Mouse (Mus musculus) cerebellum, postnatal 14 days (tissue): ENCODE data around the gene Trove2.
"Not testable (repeated sequence)": the region's sequence is repeated elsewhere in the genome, so short reads cannot be mapped to it uniquely, and the experiment has no call there.

Source experiments
- DNase-seq, 2 experiments: peaks; one replicate each; pipeline ENCODE4 v3.0.0; 2021; ENCODE audit warnings: mixed read lengths in 2 of 2

Gene Trove2

DNA sequence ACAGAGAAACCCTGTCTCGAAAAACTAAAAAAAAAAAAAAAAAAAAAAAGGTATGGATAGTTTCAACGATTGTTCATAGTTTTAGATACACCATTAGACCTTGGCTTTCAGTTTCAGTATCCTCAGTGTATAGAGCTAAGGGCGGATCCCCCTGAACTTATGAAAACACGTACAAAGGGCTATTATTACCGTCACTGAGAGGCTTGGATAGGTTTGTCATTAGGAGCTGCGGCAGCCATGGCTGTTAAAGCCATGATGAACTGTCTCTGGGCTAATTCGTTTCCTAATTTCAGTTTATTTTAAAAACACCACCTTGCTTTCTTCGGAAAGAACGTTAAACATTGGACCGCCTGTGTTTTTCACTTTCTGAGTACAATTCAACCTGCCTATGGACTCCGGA, 38.1 kb downstream of the Trove2 start:
- DNase-seq = no peak

DNA sequence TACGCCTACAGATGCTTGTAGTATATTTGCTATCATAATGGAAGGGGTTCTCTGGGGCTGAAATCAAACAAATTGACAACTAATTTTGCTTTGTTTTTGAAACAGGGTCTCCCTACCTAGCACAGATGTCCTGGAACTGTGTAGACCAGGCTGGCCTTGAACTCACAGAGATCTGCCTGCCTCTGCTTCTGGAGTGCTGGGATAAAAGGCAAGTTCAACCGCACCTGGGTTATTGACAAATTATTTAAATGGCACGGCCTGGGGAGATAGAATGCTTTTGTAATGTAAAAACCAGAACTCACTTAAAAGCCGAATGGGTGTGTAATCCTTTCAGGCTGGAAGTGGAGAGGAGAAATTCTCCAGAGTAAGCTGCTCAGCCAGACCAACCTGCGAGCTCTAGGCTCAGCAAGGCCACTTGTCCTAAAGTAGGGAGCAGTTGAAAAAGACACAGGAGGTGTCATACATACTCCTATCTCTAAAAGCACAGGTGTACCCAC, 42.9 kb downstream of the Trove2 start:
- no peak for DNase-seq

DNA sequence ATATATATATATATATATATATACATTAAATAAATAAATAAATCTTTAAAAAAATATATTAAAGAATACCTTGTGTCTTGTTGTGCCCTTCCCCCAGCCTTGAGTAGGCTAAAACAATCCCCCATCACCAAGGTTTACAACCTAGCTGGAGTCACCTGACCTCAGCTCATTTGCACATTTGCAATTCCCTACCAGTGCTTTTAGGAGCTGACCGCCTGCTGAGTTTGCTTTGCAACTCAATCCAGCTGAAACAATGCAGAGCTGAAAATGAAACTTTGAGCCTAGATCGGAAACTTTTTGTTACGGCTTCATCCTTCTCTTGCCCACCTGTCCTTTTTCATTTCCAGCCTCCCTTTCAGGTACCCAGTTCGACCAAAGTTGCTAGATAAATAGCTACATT, 45.2 kb downstream of the Trove2 start:
- no peak for DNase-seq

DNA sequence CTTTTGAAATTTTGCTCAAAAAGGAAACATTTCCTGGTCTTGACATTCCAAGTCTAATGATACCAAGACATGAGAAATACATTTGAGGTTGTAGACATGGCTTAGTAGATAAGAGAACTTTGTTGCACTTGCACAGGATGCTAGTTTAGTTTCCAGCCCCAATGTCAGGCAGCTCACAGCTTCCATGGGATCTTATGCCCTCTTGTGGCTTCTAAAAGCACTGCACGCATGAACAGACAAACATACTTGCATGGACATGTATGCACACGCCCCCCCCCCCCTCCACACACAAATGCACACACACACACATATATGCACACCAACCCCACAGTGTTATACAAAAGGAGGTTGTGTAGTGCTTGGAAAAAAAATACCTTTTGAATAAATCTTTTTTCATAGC, 46.0 kb downstream of the Trove2 start:
- peak in 1 of 2 experiments; percentile 29 for DNase-seq

DNA sequence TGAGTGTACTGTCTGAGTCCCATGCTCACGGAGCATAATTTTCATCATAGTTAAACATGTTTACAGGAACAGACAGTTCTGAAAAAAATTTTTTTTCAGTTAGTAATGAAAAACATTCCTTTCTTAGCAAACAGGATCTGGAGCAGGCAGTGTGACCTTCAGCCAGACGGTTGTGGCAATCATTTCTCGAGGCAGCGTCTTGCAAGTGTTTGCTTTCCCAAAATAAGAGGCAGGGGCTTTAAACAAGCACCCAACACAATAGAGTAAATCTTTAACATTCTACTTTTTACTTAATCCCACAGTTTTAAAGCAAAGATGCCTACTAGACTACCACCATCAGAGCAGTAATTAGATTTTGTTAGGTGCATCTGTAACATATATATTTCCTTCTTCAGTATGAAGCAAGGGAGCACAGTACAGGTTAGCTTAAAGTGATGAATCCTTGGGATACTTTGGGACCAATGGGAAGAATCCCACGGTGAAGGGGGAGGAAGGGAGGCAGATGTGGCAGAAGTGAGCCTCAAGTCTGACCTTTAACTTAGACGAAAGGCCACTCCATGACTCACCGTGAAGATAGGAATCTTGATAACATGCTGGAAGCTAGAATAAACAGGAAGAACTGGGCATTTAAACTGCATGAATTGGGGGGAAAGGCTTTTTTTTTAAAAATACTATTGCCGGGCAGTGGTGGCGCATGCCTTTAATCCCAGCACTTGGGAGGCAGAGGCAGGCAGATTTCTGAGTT, 49.0 kb downstream of the Trove2 start:
- no peak for DNase-seq

DNA sequence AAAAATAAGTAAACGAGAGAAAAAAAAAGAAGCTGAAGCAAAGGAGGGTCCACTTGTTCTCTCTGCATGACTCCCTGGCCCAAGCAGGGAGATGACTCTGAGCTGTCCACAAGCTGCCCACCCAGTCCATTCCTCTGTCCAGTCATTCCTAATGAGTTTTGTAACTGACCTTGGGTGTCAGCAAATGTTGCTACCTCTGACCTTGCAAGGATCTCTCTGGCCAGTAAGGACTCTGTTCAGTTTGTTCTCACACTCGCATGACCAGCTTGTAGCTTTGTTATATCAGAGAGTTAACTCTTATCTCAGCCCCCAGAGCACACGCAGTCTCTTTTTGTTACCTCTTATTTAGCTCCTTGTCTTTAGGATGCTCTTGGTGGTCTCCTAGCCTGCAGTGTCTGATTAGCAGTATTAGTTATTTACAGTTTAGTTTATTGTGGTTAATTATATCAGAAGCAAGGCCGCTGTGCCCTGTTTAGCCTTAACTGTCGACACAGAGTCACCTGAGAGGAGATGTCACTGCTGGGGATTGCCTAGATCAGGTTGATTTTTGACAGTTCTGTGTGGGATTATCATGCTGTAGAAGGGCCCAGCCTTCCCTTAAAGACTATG, 52.3 kb downstream of the Trove2 start:
- no peak for DNase-seq

DNA sequence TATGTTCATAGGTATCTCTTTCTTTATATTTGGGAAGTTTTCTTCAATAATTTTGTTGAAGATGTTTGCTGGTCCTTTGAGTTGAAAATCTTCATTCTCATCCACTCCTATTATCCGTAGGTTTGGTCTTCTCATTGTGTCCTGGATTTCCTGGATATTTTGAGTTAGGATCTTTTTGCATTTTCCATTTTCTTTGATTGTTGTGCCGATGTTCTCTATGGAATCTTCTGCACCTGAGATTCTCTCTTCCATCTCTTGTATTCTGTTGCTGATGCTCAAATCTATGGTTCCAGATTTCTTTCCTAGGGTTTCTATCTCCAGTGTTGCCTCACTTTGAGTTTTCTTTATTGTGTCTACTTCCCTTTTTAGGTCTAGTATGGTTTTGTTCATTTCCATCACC, 60.8 kb downstream of the Trove2 start, which contains the start of gene Glrx2:
TSS of gene Glrx2 (plus strand) at position 301 of the 400 bp plus-strand sequence.
- DNase-seq = not testable (repeated sequence)

DNA sequence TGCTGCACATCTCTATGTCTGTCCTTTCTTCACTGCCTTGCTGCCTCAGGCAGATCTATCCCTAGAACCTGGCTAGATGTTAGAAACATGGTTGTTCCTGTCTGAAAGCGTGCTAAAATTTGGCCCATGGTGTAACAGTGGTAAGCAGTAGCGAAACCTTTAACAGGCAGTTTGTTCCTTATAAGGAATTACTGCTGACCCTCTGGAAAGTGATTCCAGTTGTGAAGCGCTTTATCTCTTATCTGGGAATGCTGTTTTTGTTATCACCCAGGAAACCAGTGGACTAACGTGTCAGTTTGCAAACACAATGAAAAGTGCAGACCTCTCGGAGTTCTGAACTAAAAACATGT, 66.3 kb downstream of the Trove2 start:
- DNase-seq = no peak

DNA sequence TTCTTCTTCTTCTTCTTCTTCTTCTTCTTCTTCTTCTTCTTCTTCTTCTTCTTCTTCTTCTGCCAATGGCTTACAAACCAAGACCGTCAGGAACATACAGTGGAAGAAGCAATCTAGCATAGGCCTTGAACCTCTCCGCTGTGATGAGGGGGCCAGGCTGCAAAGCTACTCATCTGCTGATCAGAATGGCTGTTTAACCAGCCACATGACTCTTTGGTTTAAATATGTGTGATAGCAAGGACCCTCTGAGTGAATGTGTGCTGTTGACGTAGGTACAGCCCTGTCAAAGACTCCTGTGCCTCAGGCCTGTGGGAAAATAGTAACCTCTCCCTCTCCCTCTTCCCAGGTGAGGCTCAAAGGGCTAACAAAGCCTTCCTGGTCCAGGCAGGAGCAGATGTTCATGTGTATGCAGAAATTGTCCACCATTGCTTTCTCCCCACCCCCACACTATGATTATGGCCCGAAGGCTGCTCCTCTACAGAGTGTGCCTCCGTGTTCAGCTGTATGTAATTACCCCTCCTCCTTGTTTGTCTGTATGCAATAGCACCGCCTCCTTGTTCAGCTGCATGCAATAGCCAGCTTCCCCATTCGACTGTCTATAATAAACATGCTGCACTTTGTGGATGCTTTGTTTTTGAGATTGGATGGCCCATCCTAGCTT, 66.8 kb downstream of the Trove2 start:
- no peak for DNase-seq

DNA sequence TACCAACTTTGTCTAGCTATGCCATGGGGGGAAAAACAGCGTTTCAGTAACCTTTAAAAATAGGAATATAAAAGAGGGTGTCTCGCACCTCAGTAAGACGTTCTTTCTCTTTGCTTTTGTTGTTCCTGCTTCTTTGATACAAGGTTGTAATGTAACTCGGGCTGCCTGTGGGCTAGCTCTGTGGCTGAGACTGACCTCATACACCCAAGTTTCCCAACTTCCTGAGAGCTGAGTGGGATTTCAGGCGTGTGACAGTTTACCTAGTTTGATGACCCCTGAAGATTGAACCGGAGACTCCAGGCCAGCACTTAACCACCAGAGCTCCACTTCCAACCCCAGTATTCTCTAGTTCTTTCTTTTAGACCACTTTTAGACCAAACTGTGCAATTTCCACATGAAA, 68.5 kb downstream of the Trove2 start:
- no peak for DNase-seq

DNA sequence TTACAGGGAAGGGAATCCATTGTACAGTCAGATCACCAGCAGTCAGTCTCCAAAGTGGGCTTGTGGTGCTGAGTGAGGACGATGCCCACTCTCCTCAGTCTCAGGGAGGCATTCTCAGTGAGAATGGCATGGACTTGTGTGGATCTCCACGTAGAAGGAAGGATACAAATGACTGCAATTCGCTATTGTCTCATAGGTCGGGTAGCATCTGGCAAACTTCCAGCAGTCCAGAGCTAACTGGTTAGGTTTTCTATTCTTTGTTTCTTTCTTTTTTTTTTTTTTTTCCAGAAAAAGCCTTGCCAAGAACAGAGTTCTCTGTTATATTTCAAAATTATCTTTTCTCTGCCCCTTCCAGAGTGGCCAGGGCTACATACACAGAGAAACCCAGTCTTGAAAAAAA, 69.9 kb downstream of the Trove2 start:
- DNase-seq = peak in 1 of 2 experiments; percentile 12

DNA sequence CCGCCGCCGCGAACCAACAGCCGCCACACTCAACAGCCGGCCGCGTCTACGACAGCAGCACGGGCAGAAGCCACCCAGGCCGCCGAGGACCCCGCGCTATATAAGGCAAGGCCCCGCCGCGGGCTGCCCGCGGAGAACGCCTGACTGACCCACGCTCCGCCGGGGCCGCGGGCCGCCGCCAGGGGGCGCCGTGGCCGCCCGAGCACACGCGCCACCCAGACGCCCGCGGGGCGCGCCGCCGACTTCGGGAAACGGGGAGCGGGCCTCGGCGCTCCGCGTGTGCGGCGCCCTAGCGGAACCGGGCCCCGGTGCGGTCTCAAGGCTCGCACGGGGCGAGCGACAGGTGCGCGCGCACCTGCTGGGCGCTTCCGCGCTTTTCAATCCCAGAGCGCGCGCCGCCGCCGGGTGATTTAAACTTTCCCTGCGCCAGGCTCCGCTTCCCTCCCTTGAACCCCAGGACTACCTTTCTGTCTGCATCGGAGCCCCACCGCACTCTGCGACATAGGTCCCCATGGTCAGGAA, 74.1 kb downstream of the Trove2 start, which contains the start of gene Cdc73:
TSS of gene Cdc73 (minus strand) at position 153 of the 522 bp plus-strand sequence.
- DNase-seq = peak; percentile 92 to 95

DNA sequence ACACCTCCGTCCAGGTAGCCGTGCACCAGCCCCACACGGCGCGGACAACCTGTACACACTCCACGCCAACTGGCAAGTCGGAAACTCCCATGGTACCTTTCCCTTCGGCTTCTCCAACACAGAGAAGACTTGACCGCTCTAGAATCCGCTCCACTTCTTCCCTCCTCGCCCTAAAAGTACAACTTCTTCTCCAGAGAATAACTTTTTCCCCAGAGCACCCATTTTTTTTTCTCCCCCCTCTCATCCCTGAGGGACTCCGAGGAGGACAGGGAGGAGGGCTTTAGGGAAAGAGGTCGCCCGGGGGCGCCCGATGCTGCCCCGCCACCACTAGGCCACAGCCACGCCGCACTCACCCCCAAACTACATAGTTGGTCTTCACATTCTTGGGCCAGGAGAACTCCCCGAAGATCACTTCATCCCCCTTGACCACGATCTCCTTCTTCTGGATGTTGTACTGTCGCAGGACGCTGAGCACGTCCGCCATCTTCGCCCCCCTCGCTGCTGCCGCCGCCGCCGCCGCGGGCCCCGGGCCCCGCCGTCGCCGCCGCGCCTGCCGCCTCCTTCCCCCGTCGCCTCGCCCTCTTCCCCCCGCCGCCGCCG, 74.6 kb downstream of the Trove2 start:
- DNase-seq = peak; percentile 52 to 65

DNA sequence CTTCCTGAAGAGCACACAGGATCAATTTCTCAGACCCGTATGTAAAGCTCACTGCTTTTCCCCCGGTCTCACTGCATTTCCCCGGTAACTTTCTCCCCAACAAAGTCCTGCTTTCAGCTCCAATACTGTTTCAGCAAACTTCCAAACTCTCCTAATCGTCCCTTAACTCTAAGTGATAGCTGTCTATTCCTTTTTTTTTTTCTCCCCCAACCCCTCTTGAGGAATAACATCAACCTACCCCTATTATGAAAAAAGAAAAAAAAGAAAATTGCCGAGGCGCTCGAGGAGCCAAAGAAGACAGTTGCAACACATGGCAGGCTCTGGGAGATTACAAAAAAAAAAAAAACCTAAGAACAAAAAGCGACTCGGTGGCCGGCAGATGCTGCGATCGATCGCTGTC, 75.1 kb downstream of the Trove2 start:
- no peak for DNase-seq
